Mouse (Mus musculus) cerebellum, postnatal 10 days (tissue): Measurements from ENCODE around the gene Mical2.

Experiments
- DNase-seq, 2 experiments: peaks; one replicate each; pipeline ENCODE4 v3.0.0; 2021; ENCODE audit warnings: mixed read lengths in 2 of 2

Mical2 gene

GRCm38 (mm10) chr7:112413286-112413685 is 187.6 kb downstream of the Mical2 start:
- DNase-seq = no peak

- DNase-seq = peak; percentile 68 to 70
Measured at GRCm38 (mm10) chr7:112416058-112416526, 190.4 kb downstream of the Mical2 start.

GRCm38 (mm10) chr7:112416730-112417513 is 191.3 kb downstream of the Mical2 start:
- DNase-seq = no peak

DNA sequence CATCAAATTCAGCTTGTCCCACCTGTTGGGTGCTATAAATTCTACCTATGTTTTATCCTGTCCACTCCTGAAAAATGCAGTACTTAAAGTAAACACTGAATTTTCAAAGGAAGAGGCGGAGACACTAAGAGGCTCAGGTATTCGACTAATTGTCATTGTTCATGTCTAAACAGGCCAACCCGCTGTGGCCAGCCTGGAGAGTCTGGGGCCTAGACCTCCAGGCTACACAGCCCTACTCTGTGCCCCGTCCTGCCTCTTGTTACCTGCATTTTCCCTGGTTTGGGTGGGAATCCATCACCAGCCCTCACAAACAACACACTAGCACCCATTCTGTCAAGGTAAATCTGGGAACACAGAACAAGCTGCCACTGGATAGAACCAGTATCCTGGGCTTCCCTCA is 191.9 kb downstream of the Mical2 start:
- no peak for DNase-seq

- DNase-seq = no peak
Measured at GRCm38 (mm10) chr7:112423438-112423837, 197.8 kb downstream of the Mical2 start.

DNA sequence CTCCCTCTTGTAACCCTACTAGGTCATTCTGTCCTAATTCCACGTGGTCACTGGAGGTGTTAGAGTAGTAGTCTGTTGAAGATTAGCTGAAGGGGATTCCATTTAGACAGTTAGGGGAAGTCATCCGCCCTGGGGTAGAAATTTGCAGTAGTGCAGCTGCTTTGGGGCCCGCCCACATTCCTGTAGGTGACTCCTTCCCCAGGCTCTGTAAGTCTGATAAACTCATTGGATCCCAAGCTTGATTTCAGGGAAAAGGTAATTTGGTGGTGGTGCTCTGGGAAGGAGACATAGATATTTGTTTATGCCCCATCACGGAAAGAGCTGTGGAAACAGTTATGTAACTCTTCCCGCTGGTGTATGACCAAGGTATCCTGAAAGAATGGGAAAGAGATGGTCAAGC is 201.2 kb downstream of the Mical2 start:
- DNase-seq = no peak

DNA sequence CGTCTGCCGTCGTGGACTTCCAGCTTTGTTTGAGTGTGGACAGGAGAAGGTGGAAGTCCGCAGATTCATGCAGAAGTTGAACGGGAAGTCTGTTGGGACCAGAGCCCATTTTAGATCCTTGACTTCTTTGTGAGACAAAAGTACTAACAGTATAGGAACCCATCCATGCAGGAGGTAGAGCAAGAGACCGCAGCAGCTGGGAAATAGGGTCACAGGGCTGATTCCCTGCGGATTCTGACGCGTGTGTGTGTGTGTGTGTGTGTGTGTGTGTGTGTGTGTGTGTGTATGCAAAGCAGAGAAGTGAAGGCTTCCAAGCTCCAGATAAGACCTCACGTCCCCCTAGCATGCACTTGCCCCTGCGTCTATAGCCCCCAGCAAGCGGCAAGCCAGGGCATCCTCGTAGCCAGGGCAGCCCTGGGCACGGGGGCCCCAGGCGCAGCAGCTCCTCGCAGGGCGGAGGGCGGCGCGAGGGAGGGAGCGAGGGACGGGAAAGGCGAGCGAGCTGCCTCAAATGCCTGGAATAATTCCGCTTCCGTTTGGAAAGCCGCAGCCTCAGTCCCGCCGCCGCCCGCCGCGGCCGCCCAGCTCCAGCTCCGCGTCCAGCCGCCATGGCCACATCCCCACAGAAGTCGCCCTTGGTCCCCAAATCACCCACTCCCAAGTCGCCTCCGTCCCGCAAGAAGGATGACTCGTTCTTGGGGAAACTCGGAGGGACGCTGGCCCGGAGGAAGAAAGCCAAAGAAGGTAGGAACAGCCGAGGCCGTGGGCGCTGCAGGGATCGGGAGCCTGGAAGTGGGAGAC is 201.9 kb downstream of the Mical2 start, which contains the start of gene Parva:
Gene Parva, plus strand, starts transcription at position 149 of the 801 bp plus-strand sequence.
- peak; percentile 78 to 81 for DNase-seq

DNA sequence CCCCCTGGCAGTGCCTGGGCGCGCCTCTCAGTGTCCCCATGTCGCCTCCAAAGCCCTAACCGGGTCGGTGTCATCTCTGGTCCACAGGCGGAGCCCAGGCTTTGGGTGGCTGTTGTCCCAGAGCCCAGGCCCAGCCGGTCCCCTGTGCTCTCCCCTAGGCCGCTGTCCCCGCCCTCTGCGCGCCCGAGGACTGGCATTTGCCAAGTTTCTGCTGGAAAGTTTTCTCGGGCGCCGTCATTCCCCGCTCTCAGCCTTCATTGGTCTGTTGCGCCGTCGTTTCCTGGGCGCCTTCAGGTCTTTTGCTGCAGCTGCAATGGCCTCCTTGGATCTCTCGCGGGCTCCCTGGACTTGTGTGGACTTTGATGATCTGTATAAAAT is 202.5 kb downstream of the Mical2 start:
- peak; percentile 81 to 84 for DNase-seq

- peak; percentile 29 to 46 for DNase-seq
Measured at GRCm38 (mm10) chr7:112439846-112440245, 214.2 kb downstream of the Mical2 start.

DNA sequence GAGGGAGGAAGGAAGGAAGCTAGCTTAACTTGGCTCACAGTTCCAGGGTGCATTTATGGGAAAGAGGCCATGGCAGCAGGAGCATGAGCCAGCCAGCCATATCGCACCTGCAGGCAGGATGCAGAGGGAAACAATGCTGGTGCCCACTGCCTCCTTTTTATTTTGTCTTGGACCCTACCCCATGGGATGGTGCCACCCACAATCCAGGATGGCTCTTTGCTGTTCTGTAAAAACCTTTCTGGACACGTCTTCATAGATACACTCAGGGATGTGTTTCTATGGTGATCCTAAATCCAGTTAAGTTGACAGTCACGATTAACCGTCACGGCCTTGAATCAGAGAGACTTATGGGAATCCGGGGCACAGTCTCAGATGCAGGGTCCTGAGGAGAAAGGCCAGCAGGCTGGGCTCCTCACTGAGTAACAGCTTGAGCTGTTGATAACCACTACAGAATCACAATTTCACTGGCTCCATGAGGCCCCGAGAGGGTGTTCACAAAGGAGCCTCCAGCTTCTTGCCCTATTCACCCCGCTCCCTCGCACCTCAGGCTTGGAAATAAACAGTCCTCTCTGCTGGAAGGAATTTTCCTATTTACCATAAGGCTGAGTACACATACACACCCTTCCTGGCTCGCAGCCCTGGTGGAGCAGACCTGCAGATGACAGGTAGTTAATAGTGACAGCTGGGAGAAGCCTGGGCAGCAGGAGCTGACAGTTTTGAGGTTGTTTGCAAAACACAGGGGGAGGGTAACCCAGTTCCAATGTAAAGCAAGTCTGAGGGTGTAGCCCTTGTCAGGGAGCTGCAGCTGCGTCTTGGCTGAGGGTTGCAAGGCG is 218.7 kb downstream of the Mical2 start:
- peak; percentile 74 to 76 for DNase-seq

GRCm38 (mm10) chr7:112444985-112445367 is 219.3 kb downstream of the Mical2 start:
- DNase-seq = no peak

DNA sequence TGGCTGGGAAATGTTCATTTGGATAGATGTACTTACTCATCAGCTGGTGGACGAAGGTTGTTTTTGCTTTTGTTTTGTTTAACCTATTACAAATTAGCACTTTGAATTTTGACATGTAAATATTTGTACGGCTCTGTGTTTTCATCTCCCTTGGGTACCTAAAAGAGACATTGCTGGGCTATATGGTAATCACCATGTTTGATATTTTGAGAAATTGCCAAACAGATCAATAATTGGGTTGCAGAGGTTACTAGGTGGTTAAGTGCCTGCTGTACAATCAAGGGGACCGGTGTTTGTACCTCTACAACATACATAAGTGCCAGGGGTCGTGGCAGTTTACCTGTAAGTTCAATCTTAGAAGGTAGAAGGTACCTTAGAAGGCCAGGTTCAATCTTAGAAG is 220.8 kb downstream of the Mical2 start:
- no peak for DNase-seq

GRCm38 (mm10) chr7:112449954-112450700 is 224.5 kb downstream of the Mical2 start:
- no peak for DNase-seq

DNA sequence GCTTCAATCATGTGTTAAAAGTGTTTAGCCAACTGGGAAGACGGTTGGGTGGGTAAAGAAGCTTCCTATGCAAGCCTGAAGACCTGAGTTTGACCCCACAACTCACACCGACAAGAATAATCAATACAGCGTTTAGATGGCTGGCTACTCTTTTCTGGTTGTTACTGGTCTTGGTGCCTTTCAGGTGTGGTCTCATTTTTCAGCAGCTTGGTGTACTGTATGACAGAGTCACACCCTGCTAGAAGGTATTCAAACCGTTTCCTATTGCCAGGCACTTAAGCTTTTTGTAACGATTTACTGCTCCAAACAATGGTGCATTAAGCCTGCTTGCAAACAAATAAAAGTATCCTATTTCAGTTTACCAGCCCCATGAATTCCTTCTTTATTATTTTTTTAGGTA is 226.8 kb downstream of the Mical2 start:
- DNase-seq = no peak

DNA sequence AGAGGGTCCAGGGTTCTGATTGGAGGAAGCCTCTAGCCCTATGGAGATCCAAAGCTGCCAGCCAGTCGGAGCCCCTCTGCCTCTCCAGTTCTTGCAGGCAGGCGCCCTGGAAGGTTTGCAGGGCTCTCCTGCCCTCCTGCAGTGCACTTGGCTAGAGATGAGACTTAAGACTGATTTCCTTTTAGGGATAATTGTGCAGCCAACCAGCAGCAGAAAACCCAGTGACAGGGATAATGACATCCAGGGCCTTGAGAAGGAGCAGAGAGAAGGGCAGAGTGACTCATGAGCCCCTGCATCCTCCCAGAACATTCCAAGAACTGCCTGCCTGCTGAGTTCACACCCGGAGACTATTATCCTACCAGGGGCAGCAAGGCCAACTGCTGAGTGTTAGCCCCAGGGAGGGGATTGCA is 228.2 kb downstream of the Mical2 start:
- peak in 1 of 2 experiments; percentile 53 for DNase-seq

GRCm38 (mm10) chr7:112454380-112454779 is 228.7 kb downstream of the Mical2 start:
- DNase-seq = no peak

DNA sequence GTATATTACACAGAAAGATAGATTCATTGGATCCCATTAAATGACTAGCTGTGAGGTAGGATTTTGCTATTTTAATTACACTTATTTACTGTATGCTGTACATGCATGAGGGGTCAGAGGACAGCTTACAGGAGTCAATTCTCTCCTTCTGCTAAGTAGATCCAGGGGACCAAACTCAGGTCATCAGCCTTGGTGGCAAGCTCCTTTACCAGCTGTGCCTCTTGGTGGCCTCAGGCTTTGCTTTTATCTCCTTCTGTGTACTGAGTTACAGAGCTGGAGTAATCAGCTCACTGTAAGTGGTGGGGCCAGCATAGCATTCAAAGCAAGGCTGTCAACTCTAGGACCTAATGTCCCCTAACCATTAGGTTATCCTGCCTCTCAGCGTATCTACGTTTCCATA is 229.3 kb downstream of the Mical2 start:
- DNase-seq = no peak

- peak in 1 of 2 experiments; percentile 26 for DNase-seq
Measured at GRCm38 (mm10) chr7:112455566-112456110, 230.0 kb downstream of the Mical2 start.

GRCm38 (mm10) chr7:112457373-112457772 is 231.7 kb downstream of the Mical2 start:
- DNase-seq = no peak

DNA sequence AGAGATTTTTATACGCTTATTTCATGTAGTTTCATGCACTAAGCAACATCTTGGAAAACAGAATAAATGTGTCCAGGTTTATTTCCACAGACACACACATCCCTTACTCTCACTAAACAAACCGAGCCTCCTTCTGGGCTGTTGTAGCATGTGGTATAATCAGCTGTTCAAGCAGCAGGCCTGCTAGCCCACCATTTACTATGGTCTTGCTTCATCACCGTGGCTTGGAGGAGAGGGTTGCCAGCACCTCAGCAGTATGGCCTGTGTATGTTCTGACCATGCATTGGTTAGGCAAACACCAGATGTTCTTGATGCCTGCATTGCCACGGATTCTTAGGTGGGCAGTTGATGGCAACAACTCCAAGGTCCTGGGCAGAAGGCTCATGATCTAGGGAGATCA is 232.3 kb downstream of the Mical2 start:
- peak in 1 of 2 experiments; percentile 25 for DNase-seq

GRCm38 (mm10) chr7:112458440-112458839 is 232.8 kb downstream of the Mical2 start:
- peak; percentile 80 to 85 for DNase-seq
